Mouse (Mus musculus) Patski (cell line): Measurements from ENCODE around the gene Ccdc149. TPM values are rescaled to one million over a fixed set of nuclear protein-coding genes. Genes with fewer than 3 reads are reported as not detected.

Experiments
- ATAC-seq: fragments of 100-300 bp; one replicate; pipeline ENCODE4 v1.8.0; 2021
- CTCF ChIA-PET: fragments of 350-600 bp; sonication (Branson Sonifier 250); formaldehyde crosslinking; loops from one replicate; lab custom pipeline; 2022; ENCODE audit warnings: inconsistent platforms; lab: Charles Lee
- POLR2A ChIA-PET: fragments of 350-600 bp; sonication (Branson Sonifier 250); formaldehyde crosslinking; loops from one replicate; lab custom pipeline; 2022; ENCODE audit warnings: antibody characterized with exemption, inconsistent platforms; lab: Charles Lee
- DNase-seq: peaks from one replicate; pipeline ENCODE4 v3.0.0-alpha.2; 2011; ENCODE audit warnings: low read depth, low spot score
- H3K27me3 ChIP-seq: fragments of 371-371 bp; one replicate; pipeline ENCODE4 v1.5.1; 2021
- CTCF ChIP-seq: fragments of 100-300 bp; IDR thresholded peaks from one replicate; pipeline ENCODE4 v1.5.1; 2021
- in situ Hi-C: fragments of 300-500 bp; cut with MboI; formaldehyde crosslinking; loops from 3 replicates; pipeline ENCODE4 v1.11.1; 2018; ENCODE audit warnings: low pct_unique_long_range_greater_than_20kb, mixed read lengths
- polyA plus RNA-seq: library from polyadenylated mRNA; unstranded; gene quantifications from one replicate; pipeline ENCODE4 v1.2.3, GENCODE M21; 2021

Gene Ccdc149
- polyA plus RNA-seq, 1 experiment from 2014 or later = 10.2 TPM

DNA sequence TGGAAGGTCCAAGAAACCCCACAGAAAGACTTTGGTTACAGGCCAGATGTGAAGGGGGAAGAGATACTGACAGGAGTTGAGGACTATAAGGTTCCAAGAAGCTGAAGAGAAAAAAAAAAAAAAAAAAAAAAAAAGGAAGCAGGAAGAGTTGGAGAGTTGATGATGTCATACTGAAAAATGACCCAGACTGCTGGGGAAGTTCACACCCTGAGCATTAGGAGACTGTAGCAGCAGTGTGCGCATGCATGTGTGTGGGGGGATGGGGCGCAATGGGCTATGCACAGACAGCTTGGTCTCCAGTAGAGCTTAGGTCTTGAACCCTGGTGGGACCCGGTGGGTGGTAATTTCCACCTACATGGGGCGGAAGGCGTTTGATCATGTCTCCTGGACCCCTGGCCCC, 87.6 kb downstream of the Ccdc149 start:
- DNase-seq (no peak), ATAC-seq (no peak)
- ChIA-PET POLR2A (no interaction called here), CTCF (no interaction called here)
- no peaks in the 10 kb centered on the region for H3K27me3 ChIP-seq
- in situ Hi-C loops = no loop called here
- TF ChIP-seq CTCF = no peak

GRCm38 (mm10) chr5:52382837-52383236, 88.5 kb downstream of the Ccdc149 start:
- ChIA-PET CTCF (interaction anchor here (0.9 kb wide), 1 partner anchor 18 kb away, joined by 3 read pairs; no protein-coding TSS in a partner anchor), POLR2A (no interaction called here)
- in situ Hi-C loops = no loop called here
- DNase-seq (no peak), ATAC-seq (no peak)
- no peaks in the 10 kb centered on the region for H3K27me3 ChIP-seq
- TF ChIP-seq CTCF = no peak

- ChIA-PET POLR2A (no interaction called here), CTCF (interaction anchor here (0.7 to 1.3 kb wide), 5 partner anchors 13 to 66 kb away, joined by 3 to 4 read pairs (median 3); no protein-coding TSS in a partner anchor)
- H3K27me3 ChIP-seq = no peaks in the 10 kb centered on the region
- no peak for TF ChIP-seq CTCF
- DNase-seq = no peak
- no peak for ATAC-seq
- in situ Hi-C loops = no loop called here
Measured at GRCm38 (mm10) chr5:52375847-52376246, 95.5 kb downstream of the Ccdc149 start.

GRCm38 (mm10) chr5:52370901-52371300, 100.4 kb downstream of the Ccdc149 start:
- in situ Hi-C loops = no loop called here
- ChIA-PET CTCF (interaction anchor here (1.2 kb wide), 1 partner anchor 89 kb away, joined by 3 read pairs; no protein-coding TSS in a partner anchor), POLR2A (interaction anchor here (1.0 kb wide), 1 partner anchor 14 kb away, joined by 4 read pairs; no protein-coding TSS in a partner anchor)
- ATAC-seq (no peak), DNase-seq (no peak)
- no peak for TF ChIP-seq CTCF
- no peaks in the 10 kb centered on the region for H3K27me3 ChIP-seq

DNA sequence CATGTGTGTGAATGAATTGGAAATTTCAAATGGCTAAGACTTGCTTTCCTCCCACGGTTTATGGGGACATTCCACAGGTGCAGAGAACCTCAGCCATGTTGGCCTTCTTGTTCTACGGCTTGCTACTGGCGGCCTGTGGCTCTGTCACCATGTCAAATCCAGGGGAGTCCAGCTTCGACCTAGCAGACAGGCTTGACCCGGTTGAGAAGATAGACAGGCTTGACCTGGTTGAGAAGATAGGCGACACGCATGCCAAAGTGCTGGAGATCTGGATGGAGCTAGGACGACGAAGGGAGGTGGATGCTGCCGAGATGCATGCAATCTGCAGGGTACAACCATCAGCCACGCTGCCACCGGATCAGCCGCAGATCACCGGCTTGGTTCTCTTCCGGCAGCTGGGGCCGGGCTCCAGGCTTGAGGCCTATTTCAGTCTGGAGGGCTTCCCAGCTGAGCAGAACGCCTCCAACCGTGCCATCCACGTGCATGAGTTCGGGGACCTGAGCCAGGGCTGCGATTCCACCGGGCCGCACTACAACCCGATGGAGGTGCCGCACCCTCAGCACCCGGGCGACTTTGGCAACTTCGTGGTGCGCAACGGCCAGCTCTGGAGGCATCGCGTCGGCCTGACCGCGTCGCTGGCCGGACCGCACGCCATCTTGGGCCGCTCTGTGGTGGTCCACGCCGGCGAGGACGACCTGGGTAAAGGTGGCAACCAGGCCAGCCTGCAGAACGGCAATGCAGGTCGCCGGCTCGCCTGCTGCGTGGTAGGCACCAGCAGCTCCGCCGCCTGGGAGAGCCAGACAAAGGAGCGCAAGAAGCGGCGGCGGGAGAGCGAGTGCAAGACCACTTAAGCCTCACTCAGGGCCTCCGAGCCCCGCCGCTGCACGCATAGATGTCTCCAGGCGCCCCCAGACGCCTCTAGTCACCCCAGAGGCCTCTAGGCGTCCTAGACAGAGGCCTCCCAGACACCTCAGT, 103.2 kb downstream of the Ccdc149 start:
- no peaks in the 10 kb centered on the region for H3K27me3 ChIP-seq
- no peak for TF ChIP-seq CTCF
- in situ Hi-C loops = no loop called here
- DNase-seq (no peak), ATAC-seq (no peak)
- POLR2A ChIA-PET = no interaction called here
- CTCF ChIA-PET = interaction anchor here (1.7 kb wide), 1 partner anchor 9 kb away, joined by 9 read pairs; no protein-coding TSS in a partner anchor

DNA sequence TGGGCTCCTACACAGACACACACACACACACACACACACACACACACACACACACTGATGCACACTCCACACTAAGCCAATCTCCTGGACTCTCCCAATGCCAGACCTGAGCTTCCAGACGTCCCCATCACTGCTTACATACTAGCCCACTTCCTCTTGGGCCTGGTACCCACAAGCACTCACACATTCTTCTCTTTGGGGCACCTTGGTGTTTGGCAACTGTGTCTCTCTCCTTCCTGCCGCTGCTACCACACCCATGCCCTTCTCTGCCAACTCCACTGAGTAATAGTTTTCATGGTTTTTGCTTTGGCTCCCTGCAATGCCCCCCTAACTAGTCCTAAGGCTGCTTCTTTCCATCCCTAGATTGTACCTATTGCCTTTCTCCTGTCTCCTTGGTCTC, 104.7 kb downstream of the Ccdc149 start:
- in situ Hi-C loops = no loop called here
- no peaks in the 10 kb centered on the region for H3K27me3 ChIP-seq
- no peak for DNase-seq
- ChIA-PET CTCF (interaction anchor here (1.7 kb wide), 1 partner anchor 10 kb away, joined by 9 read pairs; no protein-coding TSS in a partner anchor), POLR2A (no interaction called here)
- ATAC-seq = no peak
- no peak for TF ChIP-seq CTCF

DNA sequence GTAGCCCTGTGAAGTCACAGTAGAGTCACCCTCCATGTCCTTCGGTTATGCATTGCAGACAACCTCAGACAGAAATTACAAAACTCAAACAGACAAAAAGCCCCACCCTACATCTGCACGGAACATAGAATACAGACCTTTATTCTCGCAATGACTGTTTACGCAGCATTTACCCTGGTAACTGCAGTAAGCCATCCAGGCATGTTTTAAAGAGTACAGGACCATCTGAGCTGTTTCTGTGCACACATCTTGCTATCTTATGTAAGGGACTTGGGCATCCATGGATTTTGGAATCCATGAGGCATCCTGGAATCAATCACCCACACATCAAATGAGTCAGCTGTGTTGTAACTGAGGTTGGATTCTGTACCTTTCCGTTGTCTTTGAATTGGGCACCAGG, 105.4 kb downstream of the Ccdc149 start:
- in situ Hi-C loops = no loop called here
- ATAC-seq = no peak
- CTCF ChIA-PET = interaction anchor here (1.7 kb wide), 1 partner anchor 11 kb away, joined by 9 read pairs; no protein-coding TSS in a partner anchor
- no peaks in the 10 kb centered on the region for H3K27me3 ChIP-seq
- no peak for DNase-seq
- TF ChIP-seq CTCF = no peak
- POLR2A ChIA-PET = no interaction called here

DNA sequence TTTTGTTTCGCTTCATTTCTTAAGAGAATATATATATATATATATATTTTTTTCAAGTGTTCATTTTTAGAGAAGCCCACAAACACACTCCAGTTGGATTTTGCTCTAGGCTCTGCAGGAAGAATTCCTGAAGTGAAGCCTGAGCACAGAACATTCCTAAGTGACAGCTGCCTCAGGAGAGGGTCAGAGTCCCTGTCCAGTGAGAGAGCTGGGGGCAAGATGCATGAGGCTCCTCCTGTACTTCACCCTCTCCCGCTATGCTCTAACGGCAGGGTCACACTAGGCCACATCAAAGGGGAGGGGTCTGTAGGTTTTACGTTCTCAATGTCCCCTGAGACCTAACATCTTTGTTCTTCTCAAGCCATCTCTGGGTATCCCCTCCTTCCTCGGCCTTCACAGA, 106.8 kb downstream of the Ccdc149 start:
- in situ Hi-C loops = no loop called here
- ChIA-PET POLR2A (no interaction called here), CTCF (interaction anchor here (0.9 to 1.2 kb wide), 4 partner anchors 12 to 108 kb away, joined by 3 to 4 read pairs (median 3); no protein-coding TSS in a partner anchor)
- no peak for DNase-seq
- no peaks in the 10 kb centered on the region for H3K27me3 ChIP-seq
- ATAC-seq = no peak
- TF ChIP-seq CTCF = no peak

DNA sequence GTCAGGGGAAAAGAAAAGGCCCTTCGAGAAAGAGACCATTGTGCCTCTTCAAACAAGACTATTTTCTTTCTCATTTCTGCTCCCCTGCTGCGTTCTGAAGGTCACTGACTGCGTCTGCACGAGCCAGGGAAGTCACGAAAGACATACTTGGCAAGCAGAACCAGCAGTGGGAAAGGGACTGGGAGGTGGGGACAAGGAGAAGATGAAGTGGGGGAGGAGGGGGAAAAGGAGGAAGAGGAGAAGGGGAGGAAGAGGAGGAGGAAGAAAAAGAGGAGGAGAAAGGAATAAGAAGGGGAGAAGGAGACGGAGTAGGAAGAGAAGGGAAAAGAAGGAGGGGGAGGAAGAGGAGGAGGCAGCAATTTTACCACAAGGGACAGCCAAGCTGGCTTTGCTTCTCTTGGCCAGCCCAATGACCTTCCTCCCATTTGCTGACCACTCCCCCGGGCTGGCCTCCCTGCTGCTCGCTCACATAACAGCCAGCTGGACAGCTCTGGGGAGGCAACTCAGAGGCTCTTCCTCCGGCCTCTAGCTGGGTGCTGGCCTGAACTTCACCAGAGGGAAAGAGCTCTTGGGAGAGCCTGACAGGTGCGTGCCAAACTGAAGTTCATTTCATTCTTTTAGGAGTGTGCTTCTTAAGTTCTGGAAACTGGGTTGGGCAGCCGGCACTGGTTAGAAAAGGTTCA, 107.7 kb downstream of the Ccdc149 start, which contains the start of gene Sod3:
Sod3 (plus strand) TSS at position 324 of the 683 bp plus-strand sequence.
- in situ Hi-C loops = no loop called here
- no peak for TF ChIP-seq CTCF
- DNase-seq (no peak), ATAC-seq (no peak)
- CTCF ChIA-PET = interaction anchor here (1.1 to 1.2 kb wide), 2 partner anchors 8 to 11 kb away, joined by 3 read pairs; no protein-coding TSS in a partner anchor
- H3K27me3 ChIP-seq = no peaks in the 10 kb centered on the region
- POLR2A ChIA-PET = no interaction called here

GRCm38 (mm10) chr5:52362776-52363467, 108.4 kb downstream of the Ccdc149 start:
- TF ChIP-seq CTCF = no peak
- DNase-seq = no peak
- CTCF ChIA-PET = interaction anchor here (0.9 to 1.2 kb wide), 2 partner anchors 9 to 12 kb away, joined by 3 to 4 read pairs; no protein-coding TSS in a partner anchor
- POLR2A ChIA-PET = no interaction called here
- in situ Hi-C loops = no loop called here
- no peak for ATAC-seq
- H3K27me3 ChIP-seq = no peaks in the 10 kb centered on the region
